Mouse (Mus musculus) limb, embryonic 14.5 days (tissue): ENCODE measurements around the gene Mtfr1l. TPM values are rescaled to one million over a fixed set of nuclear protein-coding genes. Genes with fewer than 3 reads are reported as not detected.

Source experiments
- ATAC-seq: fragments of 200-750 bp; cut with Nextera tagmentation; 2 replicates; pipeline ENCODE4 v1.8.0; 2017; ENCODE audit warnings: low read depth, moderate number of reproducible peaks, moderate TSS enrichment; ENCODE audit not compliant: low FRiP score
- DNase-seq: peaks from one replicate; pipeline ENCODE4 v3.0.0-alpha.2; 2015; ENCODE audit warnings: low spot score
- H3K27ac ChIP-seq: fragments of 300-500 bp; sonication (generic); replicated peaks from 2 replicates; pipeline ENCODE4 v1.5.1; 2014; ENCODE audit warnings: low read depth, mild to moderate bottlenecking, low read length, moderate library complexity, mixed read lengths
- H3K27me3 ChIP-seq: fragments of 300-500 bp; sonication (generic); 2 replicates; pipeline ENCODE4 v1.6.1; 2014; ENCODE audit warnings: low read length, mixed read lengths; ENCODE audit not compliant: control insufficient read depth, insufficient read depth
- H3K36me3 ChIP-seq: fragments of 300-500 bp; sonication (generic); 2 replicates; pipeline ENCODE4 v1.6.1; 2014; ENCODE audit warnings: mild to moderate bottlenecking, low read length, moderate library complexity, mixed read lengths; ENCODE audit not compliant: control insufficient read depth, insufficient read depth
- H3K4me1 ChIP-seq: fragments of 300-500 bp; sonication (generic); 2 replicates; pipeline ENCODE4 v1.6.1; 2014; ENCODE audit warnings: antibody characterized with exemption, low read length, mixed read lengths; ENCODE audit not compliant: control insufficient read depth, insufficient read depth
- H3K4me2 ChIP-seq: fragments of 300-500 bp; sonication (generic); replicated peaks from 2 replicates; pipeline ENCODE4 v1.6.1; 2014; ENCODE audit warnings: low read depth, mild to moderate bottlenecking, low read length, moderate library complexity; ENCODE audit not compliant: severe bottlenecking
- H3K4me3 ChIP-seq: fragments of 300-500 bp; sonication (generic); replicated peaks from 2 replicates; pipeline ENCODE4 v1.5.1; 2014; ENCODE audit warnings: low read length
- H3K9ac ChIP-seq: fragments of 300-500 bp; sonication (generic); 2 replicates; pipeline ENCODE4 v1.6.1; 2014; ENCODE audit warnings: mild to moderate bottlenecking, low read depth, low read length, moderate library complexity; ENCODE audit not compliant: severe bottlenecking
- H3K9me3 ChIP-seq: fragments of 300-500 bp; sonication (generic); 2 replicates; pipeline ENCODE4 v1.6.1; 2016; ENCODE audit warnings: low read length; ENCODE audit not compliant: control insufficient read depth
- POLR2A ChIP-seq: fragments of 200-500 bp; IDR thresholded peaks from 2 replicates; pipeline ENCODE4 v1.8.0; 2012; ENCODE audit warnings: inconsistent platforms, mild to moderate bottlenecking, moderate library complexity, borderline replicate concordance; ENCODE audit not compliant: insufficient read depth, insufficient read length; ENCODE audit errors: extremely low read depth
- WGBS: fragments of 180-500 bp; shearing (Covaris S2); extraction: QIAGEN DNeasy Blood & Tissue Kit; methylation state at CpG from one replicate; pipeline ENCODE4 v1.1.7; 2014; 5-methylcytosine and 5-hydroxymethylcytosine counted together
- polyA plus RNA-seq, 2 experiments: library from polyadenylated mRNA; depleted of rRNA in 1 of 2; stranded (reverse) in 1 of 2; unstranded in 1 of 2; fragments of >200 nt; fragmentation: Nextera tagmentation in 1 of 2; extraction: Ambion mirVana in 1 of 2; gene quantifications; 2 replicates each; pipeline versions ENCODE4 v1.2.1 to v1.2.3; 2012 to 2014

Gene Mtfr1l
- polyA plus RNA-seq, 2 experiments: 111 to 123 TPM

DNA sequence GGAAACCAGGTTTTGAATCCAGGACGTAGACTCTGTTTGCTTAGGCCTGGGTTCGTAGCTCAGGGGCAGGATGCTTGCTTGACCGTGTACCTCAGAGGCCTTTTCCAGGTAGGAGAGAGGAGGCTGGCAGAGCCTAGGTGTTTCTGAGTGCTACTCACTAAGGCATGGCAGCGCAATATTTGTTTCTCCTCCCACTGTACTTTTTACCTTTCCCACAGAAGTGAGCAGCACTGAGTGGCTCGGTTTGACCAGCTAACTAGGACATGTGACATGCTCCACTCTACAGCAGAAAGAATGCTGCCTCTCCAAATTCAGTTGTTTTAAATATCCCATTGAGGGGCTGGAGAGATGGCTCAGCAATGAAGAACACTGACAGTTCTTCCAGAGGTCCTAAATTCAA lies 47.0 kb downstream of the Mtfr1l start:
- Histone ChIP-seq H3K4me1 (no peaks in the 10 kb centered on the region), H3K36me3 (no peaks in the 10 kb centered on the region), H3K4me2 (no peak overlapping the region), H3K9me3 (no peaks in the 10 kb centered on the region), H3K4me3 (no peak overlapping the region), H3K9ac (no peak overlapping the region), H3K27ac (no peak overlapping the region), H3K27me3 (no peaks in the 10 kb centered on the region)
- TF ChIP-seq POLR2A: no peak
- DNase-seq (no peak), ATAC-seq (no peak)
- WGBS: 90% methylated on average over 5 of the region's 5 CpGs

DNA sequence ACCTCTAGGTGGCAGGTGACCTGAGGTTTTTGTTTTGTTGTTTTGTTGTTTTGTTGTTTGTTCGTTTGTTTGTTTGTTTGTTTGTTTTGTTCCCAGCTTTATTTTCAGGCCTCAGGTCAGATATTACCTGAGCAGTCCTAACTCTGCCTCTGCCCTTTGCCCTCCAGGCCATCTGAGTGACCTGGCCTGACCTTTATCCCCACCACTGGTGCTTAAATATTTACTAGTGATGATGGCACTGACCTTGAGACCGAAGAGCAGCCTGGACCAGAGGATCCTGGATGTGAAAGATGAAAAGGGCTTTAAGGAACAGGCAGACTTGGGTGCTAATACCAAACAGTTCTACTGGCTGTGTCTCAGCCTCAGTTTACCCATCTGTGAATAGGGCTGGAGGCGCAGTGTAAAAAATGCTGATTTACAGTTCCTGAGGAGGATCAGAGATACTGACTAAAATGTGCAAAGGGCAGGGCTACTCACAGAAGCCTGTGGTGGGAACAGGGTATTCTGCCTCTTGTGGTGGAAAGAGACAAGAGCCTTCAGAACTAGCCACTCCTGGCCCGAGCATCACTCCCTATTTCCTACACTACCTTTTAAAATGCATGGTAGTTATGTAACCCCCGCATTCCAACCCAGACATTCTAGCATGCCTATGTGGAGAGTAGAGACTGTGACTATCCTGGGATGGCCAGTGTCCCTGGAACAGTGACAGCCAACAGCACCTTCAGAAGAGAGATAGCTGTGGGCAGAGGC lies 49.9 kb downstream of the Mtfr1l start:
- H3K9ac ChIP-seq: no peak overlapping the region
- no peaks in the 10 kb centered on the region for H3K9me3 ChIP-seq
- H3K27me3 ChIP-seq: no peaks in the 10 kb centered on the region
- 88% methylated on average over 5 of the region's 5 CpGs for WGBS
- TF ChIP-seq POLR2A: no peak
- no peaks in the 10 kb centered on the region for H3K4me1 ChIP-seq
- H3K27ac ChIP-seq: no peak overlapping the region
- no peak overlapping the region for H3K4me3 ChIP-seq
- DNase-seq: no peak
- H3K36me3 ChIP-seq: no peaks in the 10 kb centered on the region
- H3K4me2 ChIP-seq: no peak overlapping the region
- ATAC-seq: no peak

DNA sequence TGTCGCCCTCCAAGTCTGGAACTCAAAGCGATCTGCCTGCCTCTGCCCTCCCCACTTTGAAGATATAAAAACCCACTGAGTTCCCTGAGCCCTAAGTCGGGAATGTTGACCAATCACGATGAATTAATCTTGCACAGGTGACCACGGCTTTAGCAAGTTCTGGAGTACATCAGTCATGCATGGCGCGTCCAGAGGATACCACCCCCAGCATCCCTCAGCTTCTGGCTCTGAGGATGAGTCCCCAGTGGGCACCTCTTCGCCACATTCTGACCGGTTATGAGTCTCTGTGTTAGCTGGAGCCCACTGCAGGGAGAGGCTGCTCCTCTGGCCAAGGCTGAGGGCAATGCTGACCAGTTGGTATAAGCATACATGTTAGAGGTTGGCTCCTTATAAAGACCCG lies 51.0 kb downstream of the Mtfr1l start:
- WGBS: 80% methylated on average over 10 of the region's 10 CpGs
- no peak overlapping the region for H3K4me2 ChIP-seq
- H3K4me3 ChIP-seq: no peak overlapping the region
- H3K9ac ChIP-seq: no peak overlapping the region
- no peaks in the 10 kb centered on the region for H3K36me3 ChIP-seq
- no peak for ATAC-seq
- no peak overlapping the region for H3K27ac ChIP-seq
- no peaks in the 10 kb centered on the region for H3K9me3 ChIP-seq
- no peak for TF ChIP-seq POLR2A
- H3K27me3 ChIP-seq: no peaks in the 10 kb centered on the region
- DNase-seq: no peak
- H3K4me1 ChIP-seq: no peaks in the 10 kb centered on the region

DNA sequence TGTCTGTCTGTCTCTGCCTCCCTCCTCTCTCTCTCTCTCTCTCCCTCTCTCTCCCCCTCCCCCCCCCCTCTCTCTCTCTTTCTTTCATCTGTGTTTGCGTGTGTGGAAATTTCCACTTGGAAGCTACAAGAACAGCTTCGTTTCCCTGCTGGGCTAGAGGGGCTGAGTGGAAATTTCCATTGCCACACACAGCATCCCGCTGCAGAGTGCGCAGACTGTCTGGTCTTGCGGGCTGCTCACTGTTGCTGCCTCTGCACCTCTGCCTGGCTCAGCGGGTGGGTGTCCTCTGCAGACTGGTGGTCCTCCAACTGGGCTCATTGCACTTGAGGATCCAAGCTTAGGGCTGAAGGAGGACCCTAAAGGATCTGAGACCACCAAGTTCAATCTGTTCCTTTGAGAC lies 51.5 kb downstream of the Mtfr1l start:
- H3K9me3 ChIP-seq: no peaks in the 10 kb centered on the region
- WGBS: 51% methylated on average over 6 of the region's 6 CpGs
- H3K27ac ChIP-seq: no peak overlapping the region
- H3K9ac ChIP-seq: no peak overlapping the region
- ATAC-seq (no peak), DNase-seq (no peak)
- H3K4me2 ChIP-seq: no peak overlapping the region
- H3K4me1 ChIP-seq: no peaks in the 10 kb centered on the region
- H3K36me3 ChIP-seq: no peaks in the 10 kb centered on the region
- no peaks in the 10 kb centered on the region for H3K27me3 ChIP-seq
- no peak overlapping the region for H3K4me3 ChIP-seq
- TF ChIP-seq POLR2A: no peak

DNA sequence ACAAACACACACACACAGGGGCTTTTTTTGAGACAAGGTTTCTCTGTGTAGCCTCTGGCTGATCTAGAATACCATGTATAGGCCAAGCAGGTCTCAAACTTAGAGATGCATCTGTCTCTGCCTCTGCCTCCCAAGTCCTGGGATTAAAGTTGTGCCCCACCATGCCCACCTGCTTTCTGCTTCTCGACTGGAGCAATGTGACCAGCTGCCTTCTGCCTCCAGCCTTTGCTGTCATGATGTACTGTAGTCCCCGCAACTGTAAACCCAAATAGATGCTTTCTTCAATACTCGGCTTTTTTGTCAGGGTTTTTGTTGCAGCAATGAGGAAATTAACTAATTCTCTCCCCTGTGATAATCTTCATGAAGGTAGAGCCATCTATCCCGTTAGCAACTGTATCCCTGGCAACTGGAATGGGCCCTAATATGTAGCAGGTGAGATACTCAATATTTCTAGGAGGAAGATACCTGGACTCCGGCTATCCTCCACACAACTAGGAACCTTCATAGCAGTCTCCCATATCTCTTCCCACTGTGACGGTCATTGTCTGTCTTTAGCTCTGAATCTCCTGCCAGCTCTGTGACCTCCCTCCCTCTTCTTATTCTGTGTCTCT lies 52.0 kb downstream of the Mtfr1l start:
- H3K4me1 ChIP-seq: no peaks in the 10 kb centered on the region
- no peaks in the 10 kb centered on the region for H3K36me3 ChIP-seq
- no peak for ATAC-seq
- H3K27ac ChIP-seq: no peak overlapping the region
- 68% methylated on average over 6 of the region's 6 CpGs for WGBS
- H3K27me3 ChIP-seq: no peaks in the 10 kb centered on the region
- no peak overlapping the region for H3K4me2 ChIP-seq
- H3K9ac ChIP-seq: no peak overlapping the region
- H3K9me3 ChIP-seq: no peaks in the 10 kb centered on the region
- no peak overlapping the region for H3K4me3 ChIP-seq
- no peak for DNase-seq
- no peak for TF ChIP-seq POLR2A
